Mouse (Mus musculus) retina, postnatal 7 days (tissue): Measurements from ENCODE around the gene Kcnma1.
A peak's percentile ranks its signal among the peaks of the same experiment; 100 is the strongest.

Experiments used
- DNase-seq: peaks from one replicate; pipeline ENCODE4 v3.0.0-alpha.2; 2012; ENCODE audit warnings: low read depth, low spot score

Kcnma1 gene

DNA sequence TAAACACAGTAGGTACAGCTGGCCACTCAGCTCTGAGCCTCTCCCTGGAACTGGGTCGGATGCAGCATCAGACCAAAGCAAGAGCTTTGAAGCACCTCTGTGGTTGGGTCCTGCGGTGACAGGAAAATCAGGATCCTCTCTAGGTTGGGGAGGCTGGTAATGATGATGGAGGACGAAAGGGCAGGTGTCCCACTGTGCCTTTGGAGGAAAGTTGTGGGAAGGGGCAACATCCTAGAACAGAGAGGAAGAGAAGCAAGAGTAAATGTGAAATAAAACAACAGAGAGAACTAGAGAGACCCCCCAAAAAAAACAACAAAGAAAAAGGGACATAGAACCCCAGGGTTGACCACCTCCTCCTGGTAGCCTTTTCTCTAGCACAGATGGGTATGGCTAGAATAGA is at the start of gene Kcnma1:
TSS of gene Kcnma1 (minus strand) at position 101 of the 400 bp plus-strand sequence.
- no peak for DNase-seq

DNA sequence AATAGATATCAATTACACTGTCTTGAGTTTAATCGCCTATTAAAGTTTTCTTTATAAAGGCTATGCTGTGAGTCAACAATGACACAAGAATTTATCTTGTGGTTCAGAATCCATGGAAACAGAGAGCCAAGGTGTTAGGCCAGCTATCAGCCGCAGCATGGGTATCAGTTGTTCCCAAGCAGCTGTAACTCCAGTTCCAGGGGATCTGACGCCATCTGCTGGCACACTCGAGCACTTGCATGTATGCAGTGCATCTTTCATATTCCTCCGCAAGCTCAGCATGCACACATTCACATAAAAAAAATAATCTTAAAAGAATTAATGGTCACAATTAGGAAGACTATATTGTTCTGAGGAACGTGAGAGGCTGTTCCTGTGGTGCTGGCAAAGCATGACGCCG is 45.5 kb upstream of the Kcnma1 start:
- no peak for DNase-seq

DNA sequence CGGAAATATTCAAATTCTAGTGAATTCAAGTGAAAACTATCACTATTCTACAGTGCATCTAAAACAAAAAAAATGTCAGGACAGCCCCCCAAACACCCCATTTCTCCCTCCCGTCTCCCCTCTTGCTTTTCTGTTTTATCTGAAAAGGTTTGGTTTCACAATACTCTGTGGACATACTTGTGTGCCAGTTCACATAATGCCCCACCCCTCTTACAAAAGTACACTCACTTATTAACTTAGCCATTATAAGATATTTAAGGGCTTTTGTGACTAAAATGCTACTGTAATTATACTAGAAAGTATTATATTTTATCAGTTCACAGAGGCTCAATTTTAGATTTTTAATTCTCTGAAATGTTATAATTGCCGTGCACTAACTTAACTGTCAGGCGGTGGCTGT is 45.0 kb upstream of the Kcnma1 start:
- no peak for DNase-seq

DNA sequence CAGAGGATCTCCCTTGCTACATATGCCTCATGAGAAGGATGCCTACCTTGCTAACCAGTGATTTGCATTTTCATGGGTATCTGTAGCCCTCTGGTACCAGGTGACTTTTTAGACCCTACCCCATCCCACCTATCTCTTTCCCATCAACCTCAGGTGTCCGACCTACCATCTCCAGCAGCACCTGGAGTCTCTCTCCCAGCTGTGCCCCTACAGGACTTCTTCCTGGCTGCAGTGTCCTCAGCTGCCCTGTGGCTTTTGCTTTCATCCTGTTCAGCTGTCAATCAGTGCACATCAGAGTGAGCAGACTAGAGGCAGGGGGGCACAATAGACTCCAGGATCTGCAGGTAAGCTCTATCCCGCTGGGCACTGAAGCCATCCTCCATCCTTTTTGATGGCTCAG is 37.5 kb upstream of the Kcnma1 start:
- DNase-seq, result no peak

DNA sequence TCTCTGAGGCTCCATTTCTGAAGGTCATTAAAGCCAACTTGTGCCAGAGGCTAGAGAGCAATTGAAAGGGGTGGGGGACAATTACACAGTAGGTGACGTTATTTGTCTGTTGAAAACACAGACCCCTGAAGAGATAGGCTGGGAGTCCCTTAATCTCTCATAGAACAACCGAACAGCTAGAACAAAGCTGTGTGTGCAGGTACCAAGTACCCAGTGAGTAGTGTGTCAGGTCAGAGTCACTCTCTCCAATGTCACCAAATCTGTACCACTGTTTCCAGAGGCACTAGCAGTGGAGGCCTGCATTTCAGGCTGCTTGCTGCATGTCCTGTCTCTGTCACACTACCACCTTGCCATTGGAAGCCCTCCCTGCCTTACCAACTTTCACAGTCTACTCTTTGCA is 22.3 kb upstream of the Kcnma1 start:
- DNase-seq, result no peak

DNA sequence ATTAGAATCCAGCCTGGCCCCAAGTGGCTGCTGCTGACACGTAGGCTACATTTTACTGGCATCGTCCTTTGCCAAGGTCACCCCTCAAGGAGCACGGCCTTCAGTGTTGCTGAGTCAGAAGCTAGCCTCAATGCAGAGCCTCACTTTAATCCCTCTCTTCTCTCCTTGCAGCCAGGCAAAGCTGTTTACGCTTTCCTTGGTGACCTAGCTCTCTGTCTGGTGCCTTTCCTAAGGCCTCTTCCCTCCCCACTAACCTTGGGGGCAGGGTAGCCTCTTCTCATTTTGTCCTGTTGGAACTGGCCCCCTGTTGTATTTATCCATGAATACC is 21.9 kb upstream of the Kcnma1 start:
- DNase-seq, result no peak

DNA sequence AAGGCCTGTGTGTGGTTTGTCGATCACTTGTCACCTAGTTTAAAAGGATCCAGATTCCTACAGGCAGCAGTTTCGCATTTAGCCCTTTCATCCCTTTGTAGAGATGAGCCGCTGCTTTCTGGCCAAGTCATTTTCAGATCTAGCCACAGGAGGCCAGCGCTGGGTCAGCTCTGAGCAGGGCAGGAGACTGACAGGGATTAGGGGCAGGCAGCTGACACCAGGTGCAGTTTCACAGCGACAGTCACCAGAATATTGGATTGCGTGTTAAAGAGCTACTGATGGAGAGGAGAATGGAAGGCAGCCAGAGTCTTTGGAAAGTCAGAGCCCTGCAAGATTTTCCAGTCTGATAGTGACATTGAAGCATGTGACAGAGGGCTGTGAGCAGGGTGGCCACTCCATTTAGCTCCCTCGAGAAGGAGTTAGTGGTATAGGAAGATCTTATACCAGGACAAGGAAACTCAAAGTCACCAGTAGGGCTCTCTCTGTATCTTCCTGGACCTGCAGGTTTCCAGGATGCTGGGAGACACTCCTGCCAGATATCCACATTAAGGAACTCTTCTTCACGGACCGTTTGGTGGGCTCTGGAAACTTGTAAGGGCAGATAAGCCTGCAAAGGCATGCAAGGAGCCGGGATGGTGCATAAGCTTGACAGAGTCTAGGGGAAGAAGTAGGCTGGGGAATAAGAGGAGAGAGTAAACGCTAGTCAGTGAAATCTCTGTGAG is 21.4 kb upstream of the Kcnma1 start:
- no peak for DNase-seq

DNA sequence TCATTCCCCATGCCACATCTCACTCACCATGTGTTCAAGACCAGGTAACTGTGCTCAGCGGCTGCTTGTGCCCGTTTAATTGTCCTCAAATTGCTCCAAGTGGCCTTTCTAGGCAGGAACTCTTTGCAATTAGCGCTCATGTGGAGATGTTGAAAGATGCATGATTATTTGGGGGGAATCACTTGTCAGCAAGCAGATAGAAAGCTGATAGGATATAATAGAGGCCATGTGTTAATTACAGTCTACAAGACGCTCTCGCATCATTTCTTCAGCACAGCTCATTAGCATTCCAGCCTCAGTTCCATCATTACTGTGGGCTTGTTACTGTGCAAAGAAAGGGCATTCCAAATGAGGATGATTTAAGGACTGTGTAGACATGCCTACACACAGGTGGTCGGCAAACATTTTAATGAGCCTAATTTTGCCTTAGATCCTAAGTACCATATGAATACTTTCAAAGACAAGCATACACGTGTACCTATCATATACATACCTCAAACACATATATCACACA is 18.6 kb upstream of the Kcnma1 start:
- no peak for DNase-seq

DNA sequence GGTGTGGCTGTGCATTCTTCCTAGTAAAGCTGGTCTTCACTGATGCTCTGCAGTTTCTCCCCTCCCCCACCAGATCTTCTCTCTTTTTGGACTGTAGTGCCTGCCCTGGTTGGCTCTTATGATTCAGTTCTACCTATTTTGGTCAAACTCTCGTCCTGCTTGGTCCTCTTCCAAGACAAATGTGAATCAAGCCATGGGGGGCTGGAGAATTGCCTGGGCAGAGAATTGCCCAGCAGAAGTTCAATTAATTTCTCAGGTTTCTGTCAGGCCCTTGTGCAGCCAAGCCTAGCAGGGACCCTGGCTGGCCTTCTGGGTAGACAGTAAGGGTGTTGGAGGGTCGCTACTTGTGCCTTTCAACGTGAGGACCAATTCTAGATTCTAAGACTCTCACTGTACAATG is 17.9 kb upstream of the Kcnma1 start:
- DNase-seq, result no peak

DNA sequence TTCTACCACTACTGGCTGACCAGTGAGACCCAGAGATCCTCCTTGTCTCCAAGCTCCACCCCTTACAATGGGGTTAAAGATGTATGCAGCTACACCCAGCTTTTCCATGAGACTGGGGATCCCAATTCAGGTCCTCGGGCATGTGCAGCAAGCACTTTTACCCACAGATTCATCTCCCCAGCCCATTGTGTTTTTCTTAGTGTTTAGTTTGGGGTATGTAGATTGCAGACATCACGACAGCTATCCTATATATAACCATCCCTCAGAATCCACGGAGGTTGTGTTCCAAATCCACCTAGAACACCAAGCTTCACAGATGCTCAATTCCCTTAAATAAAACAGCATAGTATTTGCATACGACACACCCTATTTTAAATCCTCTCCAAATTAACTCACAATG is 6.4 kb upstream of the Kcnma1 start:
- no peak for DNase-seq

DNA sequence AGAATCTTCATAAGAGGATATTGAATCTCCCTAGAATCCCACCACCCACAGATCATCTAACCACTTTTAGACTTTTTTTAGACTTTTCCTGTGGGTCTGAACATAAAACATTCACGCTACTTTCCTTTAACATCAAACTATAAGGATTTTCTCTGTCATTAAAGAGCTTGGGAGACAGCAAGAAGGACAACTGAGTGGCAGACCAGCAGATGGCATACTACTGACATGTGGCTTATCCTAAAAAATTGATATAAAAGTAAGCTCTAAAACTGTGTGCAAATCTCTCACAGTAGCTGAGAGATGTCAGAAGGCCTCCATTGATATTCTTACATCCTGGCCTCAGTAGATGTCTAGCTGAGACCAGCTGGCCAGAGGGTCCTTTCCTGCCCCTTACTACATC is 4.3 kb downstream of the Kcnma1 start:
- no peak for DNase-seq

DNA sequence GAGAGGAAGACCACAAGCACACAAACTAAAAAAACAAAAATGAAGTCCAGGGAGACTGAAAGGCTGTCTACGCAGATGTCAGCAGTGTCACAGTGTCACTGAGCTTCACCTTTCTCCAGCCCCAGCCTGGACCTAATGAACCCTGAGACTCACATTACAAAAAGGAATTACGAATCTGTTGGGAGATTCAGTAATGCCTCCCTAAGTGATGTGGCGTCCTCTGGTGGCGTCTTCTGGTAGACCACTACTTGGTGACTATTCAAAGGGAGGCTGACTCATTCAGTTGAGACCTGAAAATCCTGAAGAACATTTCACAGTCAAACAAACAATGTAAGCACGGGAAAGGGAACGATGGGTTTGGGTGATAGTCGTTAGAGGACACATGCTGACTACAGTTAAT is 6.0 kb downstream of the Kcnma1 start:
- peak; percentile 61 for DNase-seq

DNA sequence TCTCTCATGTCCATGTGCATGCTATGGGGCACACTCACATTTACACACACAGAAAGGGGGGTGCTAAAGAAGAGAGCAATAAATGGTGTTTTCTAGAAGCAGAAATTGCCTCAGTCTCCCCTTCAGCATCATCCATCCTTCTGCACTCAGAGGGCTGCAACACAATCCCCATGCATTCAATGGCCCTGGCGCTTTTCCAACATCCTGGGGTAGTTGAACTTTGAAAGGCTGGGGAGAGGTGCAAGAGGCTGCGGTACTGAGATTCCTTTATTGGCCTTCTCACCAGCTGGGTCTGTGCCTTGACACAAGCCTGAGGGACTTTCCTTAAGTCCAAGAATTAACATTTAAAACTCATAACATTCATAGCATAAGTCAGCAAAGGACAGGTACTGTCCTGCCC is 8.0 kb downstream of the Kcnma1 start:
- no peak for DNase-seq

DNA sequence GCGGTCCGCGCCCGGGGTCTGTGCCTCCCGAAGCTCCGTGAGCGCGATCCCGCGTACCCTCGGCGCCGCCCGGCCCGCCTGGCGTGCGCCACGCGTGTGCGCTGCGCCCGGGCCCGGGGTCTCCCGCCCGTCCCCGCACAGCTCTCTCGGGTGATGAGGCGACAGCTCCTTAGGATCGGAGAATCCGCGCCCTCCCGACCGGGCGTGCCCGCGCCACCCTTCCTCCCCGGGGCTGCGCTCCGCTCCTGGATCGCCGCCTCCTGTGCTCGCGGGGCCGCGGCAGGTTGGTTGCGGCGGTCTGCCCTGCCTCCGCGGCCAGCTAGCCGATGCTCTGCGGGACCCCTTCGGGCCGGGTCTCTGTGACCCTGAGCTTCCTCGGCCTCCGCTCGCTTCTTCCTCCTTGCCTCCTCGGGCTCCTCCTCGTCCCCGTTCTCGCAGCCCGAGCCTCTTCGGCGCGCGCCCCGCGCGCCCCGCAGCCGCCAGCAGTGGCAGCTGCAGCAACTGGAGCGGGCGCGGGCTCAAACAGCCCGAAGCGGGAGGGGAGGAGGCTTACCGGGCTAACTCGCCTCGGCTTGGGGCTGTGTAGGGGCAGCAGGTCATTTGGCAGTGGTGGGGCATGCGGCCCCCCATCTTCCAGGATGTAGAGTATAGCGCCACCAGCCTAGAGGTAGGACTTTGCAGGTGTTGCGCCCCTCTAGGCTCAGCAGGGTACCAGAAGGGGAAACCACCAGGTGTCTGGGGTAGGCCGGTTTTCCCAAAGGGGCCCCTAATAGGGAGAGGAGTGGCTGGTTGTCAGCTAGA is 9.6 kb downstream of the Kcnma1 start:
- DNase-seq, result peak; percentile 43

DNA sequence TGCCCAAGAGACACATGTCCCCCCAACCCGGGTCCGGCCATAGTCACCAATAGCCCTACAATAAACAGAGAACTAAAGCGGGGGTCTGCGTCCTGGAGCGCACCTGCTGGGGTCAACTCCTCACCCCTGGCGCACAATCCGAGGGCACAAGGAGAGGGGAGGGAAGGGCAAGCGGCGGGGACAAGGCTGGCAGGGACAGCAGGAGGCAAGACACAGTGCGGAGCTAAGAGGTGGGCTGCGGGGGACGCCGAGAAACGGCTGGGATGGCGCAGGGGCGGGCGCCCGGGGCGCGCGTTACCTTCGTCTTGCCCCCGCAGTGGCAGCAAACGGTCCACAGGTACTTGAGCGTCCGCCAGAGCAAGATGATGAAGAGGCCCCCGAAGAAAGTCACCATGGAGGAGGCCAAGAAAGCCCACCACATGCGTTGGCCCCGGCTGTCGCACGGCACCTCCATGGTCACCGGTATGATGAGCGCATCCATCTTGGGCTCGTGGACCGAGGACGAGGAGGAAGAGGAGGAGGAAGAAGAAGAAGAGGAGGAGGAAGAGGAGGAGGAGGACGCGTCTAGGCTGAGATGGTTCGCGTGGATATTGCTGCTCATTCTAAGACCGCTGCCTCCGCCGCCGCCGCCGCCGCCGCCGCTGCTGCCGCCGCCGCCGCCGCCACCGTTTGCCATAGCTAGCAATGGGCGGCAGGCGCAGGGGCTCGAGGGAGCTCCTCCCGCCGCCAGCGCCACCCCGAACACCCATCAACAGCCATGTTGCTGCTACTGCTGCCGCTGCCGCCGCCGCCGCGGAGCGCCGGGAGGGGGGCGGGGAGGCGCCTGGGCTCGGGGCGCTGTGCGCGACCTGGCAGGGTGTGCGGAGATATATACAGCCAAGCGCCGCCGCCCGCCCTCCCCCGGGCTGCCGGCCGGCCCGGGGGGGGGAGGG is 10.6 kb downstream of the Kcnma1 start:
- peak; percentile 23 for DNase-seq

DNA sequence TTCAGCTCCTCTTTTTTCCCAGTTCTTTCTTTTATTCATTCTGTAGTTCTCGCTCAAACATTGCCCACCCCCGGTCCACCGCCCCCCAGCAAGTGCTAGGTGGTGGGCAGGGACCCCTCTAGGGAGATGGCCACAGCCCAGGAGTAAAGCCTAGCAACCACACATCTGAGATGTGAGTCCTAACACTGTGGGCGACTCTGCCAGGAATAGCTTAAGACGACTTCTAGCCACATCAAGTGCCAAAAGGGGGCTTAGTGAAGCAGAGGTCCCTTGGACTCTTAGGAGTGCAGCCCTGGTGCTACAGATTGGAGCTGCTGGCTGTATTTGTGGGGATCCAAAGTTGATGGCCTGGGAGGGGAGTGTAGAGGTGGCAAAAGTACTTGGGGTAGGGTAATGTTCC is 11.6 kb downstream of the Kcnma1 start:
- DNase-seq, result no peak

DNA sequence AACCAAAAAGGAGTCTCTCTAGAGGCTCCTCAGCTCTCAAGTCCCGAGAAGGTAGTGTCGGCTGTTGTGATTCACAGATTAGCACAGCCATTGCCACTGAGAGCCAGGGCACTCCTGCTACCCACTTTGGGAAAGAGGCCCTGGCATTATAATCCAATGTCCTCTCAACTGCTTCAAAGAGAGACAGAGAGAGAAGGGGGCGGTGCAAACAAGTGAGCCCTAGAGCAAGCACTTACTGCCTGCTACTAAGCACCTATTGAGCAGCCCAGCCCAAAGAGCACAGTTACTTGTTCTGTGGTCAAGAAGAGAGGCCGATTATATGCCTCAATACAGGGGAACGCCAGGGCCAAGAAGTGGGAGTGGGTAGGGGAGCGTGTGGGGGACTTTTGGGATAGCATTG is 16.4 kb downstream of the Kcnma1 start:
- no peak for DNase-seq

DNA sequence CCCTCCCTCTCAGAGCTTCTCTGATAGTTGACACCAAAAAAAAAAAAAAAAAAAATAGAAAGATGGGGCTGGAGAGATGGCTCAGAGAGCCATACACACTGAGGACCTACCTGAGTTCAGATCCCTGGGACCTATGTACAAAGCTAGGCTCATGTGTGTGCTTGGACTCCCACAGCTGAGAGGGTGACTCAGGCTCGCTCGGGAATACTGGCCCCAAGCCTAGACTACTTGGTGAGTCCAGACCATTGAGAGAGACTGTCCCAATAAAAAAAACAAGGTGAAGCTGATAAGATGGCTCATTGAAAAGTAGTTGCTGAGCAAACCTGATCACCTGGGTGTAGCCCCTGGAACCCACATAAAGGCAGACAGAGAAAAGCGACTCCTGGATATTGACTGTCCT is 18.5 kb downstream of the Kcnma1 start:
- DNase-seq, result no peak

DNA sequence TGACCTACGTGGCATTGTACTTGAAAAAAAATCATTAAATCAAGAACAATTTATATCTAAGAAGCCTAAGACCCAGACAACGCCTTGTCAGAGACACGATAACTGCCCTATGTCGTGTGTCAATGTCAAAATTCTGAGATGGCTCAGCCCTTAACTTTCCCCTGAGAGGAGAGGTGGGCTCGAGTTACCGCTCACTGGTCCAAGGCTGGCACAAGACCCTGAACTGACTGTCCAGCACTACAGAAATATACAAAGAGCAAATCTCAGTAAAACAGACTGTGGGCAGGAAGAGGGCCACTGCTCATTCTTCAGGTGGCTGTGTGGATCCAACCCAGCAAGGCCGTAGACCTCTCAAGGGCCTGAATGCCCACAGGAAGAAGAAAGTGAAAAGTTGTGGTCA is 23.4 kb downstream of the Kcnma1 start:
- DNase-seq, result no peak

DNA sequence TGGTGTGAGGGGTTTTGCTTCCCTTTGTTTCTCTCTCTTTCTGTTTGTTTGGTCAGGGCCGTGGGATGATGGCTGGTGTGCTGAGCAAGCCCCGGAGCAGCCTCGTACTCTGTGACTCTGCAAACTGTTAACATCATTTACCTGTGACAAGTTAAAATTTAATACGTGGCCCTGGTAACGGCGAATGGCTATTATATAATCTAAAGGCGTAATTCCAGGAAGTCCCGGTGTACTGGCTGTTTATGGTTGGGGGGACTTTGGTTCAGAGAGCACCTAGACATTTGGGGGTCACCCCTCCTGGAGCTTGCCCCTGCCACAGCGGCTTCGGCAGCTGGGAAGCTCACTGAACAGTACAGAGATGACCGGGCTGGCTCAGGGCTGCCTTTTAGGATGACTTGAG is 24.6 kb downstream of the Kcnma1 start:
- no peak for DNase-seq

DNA sequence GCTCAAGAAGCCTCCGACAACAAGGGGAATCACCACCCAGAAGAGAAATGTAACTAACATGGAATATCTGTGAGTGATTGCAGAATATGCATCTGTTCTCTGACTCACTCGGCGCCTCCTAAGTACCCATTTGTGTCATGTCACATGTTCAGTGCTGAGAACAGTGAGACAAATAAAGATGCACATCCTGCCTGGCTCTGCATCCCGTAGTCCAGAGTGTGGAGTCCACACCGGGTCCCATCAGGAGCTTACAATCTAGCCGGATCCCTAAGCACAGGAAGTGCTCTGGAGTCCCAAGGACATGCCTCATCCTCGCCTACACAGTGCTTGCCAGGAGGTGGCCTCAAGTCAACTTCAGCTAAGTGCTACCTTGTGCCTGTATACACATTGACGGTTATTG is 32.1 kb downstream of the Kcnma1 start:
- no peak for DNase-seq

DNA sequence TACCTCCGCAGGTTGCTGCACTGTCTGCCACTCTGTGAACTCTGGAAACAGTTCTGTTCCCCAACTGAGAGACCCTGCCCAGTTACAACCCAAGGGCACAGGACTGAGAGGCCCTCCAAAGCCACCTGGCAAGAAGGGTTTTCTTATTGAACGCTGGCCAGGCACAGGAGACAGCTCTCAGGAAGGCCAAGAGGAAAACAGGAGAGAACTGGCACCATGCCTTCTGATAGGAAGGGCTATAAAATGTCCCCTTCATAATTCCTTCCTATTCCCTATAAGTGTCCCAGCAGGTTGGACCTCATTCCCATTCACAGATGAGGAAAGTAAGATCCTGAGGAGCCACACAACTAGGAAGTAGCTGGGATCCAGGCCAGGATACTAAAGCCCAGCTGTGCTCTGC is 39.6 kb downstream of the Kcnma1 start:
- DNase-seq, result no peak
